Mouse (Mus musculus) retina, postnatal 7 days (tissue): Measurements from ENCODE around the gene Fbrsl1.
A peak's percentile ranks its signal among the peaks of the same experiment; 100 is the strongest.

Experiments
- DNase-seq: peaks from one replicate; pipeline ENCODE4 v3.0.0-alpha.2; 2012; ENCODE audit warnings: low read depth, low spot score

Gene Fbrsl1

GRCm38 (mm10) chr5:110363822-110364545, 84.3 kb downstream of the Fbrsl1 start:
- DNase-seq, result no peak

GRCm38 (mm10) chr5:110363179-110363821, 85.0 kb downstream of the Fbrsl1 start:
- DNase-seq, result peak; percentile 71

- DNase-seq, result no peak
Measured at GRCm38 (mm10) chr5:110362813-110363178, 85.5 kb downstream of the Fbrsl1 start.

- DNase-seq, result no peak
Measured at GRCm38 (mm10) chr5:110361465-110361864, 86.8 kb downstream of the Fbrsl1 start.

GRCm38 (mm10) chr5:110357531-110358179, 90.6 kb downstream of the Fbrsl1 start:
- DNase-seq, result peak; percentile 81

GRCm38 (mm10) chr5:110354716-110355115, 93.6 kb downstream of the Fbrsl1 start:
- DNase-seq, result peak; percentile 34

GRCm38 (mm10) chr5:110347006-110347405, 101.3 kb downstream of the Fbrsl1 start:
- DNase-seq, result no peak

GRCm38 (mm10) chr5:110345553-110345952, 102.8 kb downstream of the Fbrsl1 start:
- DNase-seq, result no peak

GRCm38 (mm10) chr5:110344524-110344923, 103.8 kb downstream of the Fbrsl1 start, which contains the start of gene Lrcol1:
Gene Lrcol1, plus strand, starts transcription at chr5:110344730.
- no peak for DNase-seq

- no peak for DNase-seq
Measured at GRCm38 (mm10) chr5:110342648-110343284, 105.5 kb downstream of the Fbrsl1 start, which contains the start of gene P2rx2. Gene P2rx2, minus strand, starts transcription at chr5:110343212.

GRCm38 (mm10) chr5:110338792-110339191, 109.5 kb downstream of the Fbrsl1 start:
- DNase-seq, result no peak

- no peak for DNase-seq
Measured at GRCm38 (mm10) chr5:110330508-110330907, 117.8 kb downstream of the Fbrsl1 start.

GRCm38 (mm10) chr5:110313127-110313526, 135.2 kb downstream of the Fbrsl1 start:
- no peak for DNase-seq
